Mouse (Mus musculus) layer of hippocampus, adult 9-10 months (tissue): ENCODE measurements around the gene Zfp689.
"Not testable (repeated sequence)": the region's sequence is repeated elsewhere in the genome, so short reads cannot be mapped to it uniquely, and the experiment has no call there.

ENCODE experiments used
- DNase-seq: peaks from one replicate; pipeline ENCODE4 v3.0.0; 2022; ENCODE audit warnings: low spot score

The Zfp689 gene

GRCm38 (mm10) chr7:127448521-127449300 is at the start of gene Zfp689:
Zfp689 (minus strand) TSS chr7:127449158.
- peak; percentile 99 for DNase-seq

- DNase-seq = no peak
Measured at GRCm38 (mm10) chr7:127498407-127498806, 49.4 kb upstream of the Zfp689 start.

GRCm38 (mm10) chr7:127497382-127497781 is 48.4 kb upstream of the Zfp689 start:
- DNase-seq = no peak

GRCm38 (mm10) chr7:127494648-127495047 is 45.7 kb upstream of the Zfp689 start:
- DNase-seq = no peak

- DNase-seq = no peak
Measured at GRCm38 (mm10) chr7:127491846-127492245, 42.9 kb upstream of the Zfp689 start.

- no peak for DNase-seq
Measured at GRCm38 (mm10) chr7:127489982-127490381, 41.0 kb upstream of the Zfp689 start.

GRCm38 (mm10) chr7:127488364-127488763 is 39.4 kb upstream of the Zfp689 start:
- not testable (repeated sequence) for DNase-seq

- no peak for DNase-seq
Measured at GRCm38 (mm10) chr7:127485416-127485815, 36.5 kb upstream of the Zfp689 start.

GRCm38 (mm10) chr7:127480321-127480720 is 31.4 kb upstream of the Zfp689 start:
- DNase-seq = no peak

GRCm38 (mm10) chr7:127479318-127480225 is 30.6 kb upstream of the Zfp689 start:
- no peak for DNase-seq

- DNase-seq = peak; percentile 97
Measured at GRCm38 (mm10) chr7:127478635-127479317, 29.8 kb upstream of the Zfp689 start, which contains the start of gene Fbrs. Fbrs (plus strand) TSS chr7:127479199.

- DNase-seq = peak; percentile 100
Measured at GRCm38 (mm10) chr7:127477687-127478634, 29.0 kb upstream of the Zfp689 start.

- no peak for DNase-seq
Measured at GRCm38 (mm10) chr7:127476855-127477254, 27.9 kb upstream of the Zfp689 start.

GRCm38 (mm10) chr7:127476336-127476735 is 27.4 kb upstream of the Zfp689 start:
- no peak for DNase-seq

- no peak for DNase-seq
Measured at GRCm38 (mm10) chr7:127475186-127475740, 26.3 kb upstream of the Zfp689 start.

GRCm38 (mm10) chr7:127474378-127475070 is 25.6 kb upstream of the Zfp689 start:
- DNase-seq = no peak

- no peak for DNase-seq
Measured at GRCm38 (mm10) chr7:127473705-127474104, 24.7 kb upstream of the Zfp689 start.

GRCm38 (mm10) chr7:127472060-127472459 is 23.1 kb upstream of the Zfp689 start:
- no peak for DNase-seq

- no peak for DNase-seq
Measured at GRCm38 (mm10) chr7:127471646-127472010, 22.7 kb upstream of the Zfp689 start.
